Mouse (Mus musculus): ENCODE data around the gene Nelfb.
"Not testable (repeated sequence)": the region's sequence is repeated elsewhere in the genome, so short reads cannot be mapped to it uniquely, and the experiment has no call there.

Gene Nelfb

DNA sequence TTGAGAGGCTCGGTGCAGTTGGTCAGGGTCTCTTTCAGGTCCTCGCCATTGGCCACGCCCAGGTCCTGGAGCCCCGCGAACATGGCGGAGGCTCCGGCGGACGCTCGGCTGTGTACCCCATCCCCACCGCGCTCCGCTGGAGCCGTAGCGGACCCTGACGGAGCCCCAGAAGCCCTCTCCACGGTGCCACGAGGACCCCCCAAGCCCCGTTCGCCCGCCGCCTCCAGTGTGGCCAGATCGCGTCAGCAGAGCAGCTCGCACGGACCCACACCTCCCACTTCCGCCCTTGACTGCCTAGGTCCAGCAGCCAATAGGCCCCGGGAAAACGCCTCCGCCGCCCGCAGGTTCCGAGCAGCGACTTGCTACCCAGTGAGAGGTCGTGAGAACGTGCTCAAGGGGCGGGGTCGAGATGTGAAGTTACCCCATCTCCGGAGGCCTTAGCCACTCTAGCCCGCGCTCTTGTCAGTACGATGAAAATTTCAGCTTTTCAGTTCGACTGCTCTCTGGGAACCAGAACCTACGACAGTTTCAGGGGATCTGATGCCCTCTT, at the start of gene Nelfb:
Gene Nelfb (minus strand): TSS at position 369 of the 550 bp plus-strand sequence.
- peak; percentile 82 to 85 for DNase-seq (ENCODE audit: low spot score in 2 of 2)

DNA sequence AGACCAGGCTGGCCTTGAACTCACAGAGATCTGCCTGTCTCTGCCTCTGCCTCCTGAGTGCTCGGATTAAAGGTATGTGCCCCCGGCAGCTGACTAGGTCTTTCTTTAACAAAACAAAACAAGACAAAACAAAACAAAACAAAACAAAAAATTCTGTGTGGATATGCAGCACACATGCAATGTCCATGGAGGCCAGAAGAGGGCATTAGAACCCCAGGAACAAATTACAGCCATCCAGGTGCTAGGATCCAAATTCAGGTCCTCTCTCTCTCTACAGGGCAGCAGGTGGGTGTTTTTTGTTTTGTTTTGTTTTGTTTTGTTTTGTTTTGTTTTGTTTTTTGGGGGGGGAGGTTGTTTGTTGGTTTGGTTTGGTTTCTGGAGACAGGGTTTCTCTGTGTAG, 47.6 kb upstream of the Nelfb start:
- no peak for DNase-seq (ENCODE audit: low spot score in 2 of 2)

GRCm38 (mm10) chr2:25257250-25257649, 46.0 kb upstream of the Nelfb start:
- DNase-seq (ENCODE audit: low spot score in 2 of 2): not testable (repeated sequence)

- peak; percentile 40 to 68 for DNase-seq (ENCODE audit: low spot score in 2 of 2)
Observed at GRCm38 (mm10) chr2:25256443-25257109, 45.3 kb upstream of the Nelfb start.

DNA sequence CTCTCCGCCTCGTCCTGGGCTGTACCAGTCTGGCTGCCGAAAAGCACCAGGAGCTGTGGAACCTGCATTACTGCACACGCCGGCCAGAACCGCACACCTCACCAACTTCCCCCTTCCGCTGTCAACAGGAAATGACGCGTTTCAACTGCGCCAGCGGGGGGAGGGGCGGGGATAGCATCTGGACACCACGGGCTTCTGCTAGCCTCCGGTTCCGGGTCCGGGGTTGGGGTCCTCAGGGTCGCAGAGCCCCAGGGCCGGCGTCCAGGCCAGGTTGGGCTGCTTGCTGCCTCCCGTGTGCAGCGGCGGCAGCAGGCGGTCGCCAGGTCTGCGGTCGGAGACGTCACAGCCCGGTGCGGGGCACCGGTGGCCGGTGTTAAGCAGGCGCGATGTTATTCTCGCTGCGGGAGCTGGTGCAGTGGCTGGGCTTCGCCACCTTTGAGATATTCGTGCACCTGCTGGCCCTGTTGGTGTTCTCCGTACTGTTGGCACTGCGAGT, 44.0 kb upstream of the Nelfb start, which contains the start of gene Tmem203:
Gene Tmem203 (plus strand): TSS at position 156 of the 496 bp plus-strand sequence.
- peak; percentile 78 to 82 for DNase-seq (ENCODE audit: low spot score in 2 of 2)

GRCm38 (mm10) chr2:25252331-25252730, 41.0 kb upstream of the Nelfb start:
- DNase-seq (ENCODE audit: low spot score in 2 of 2): no peak

- DNase-seq (ENCODE audit: low spot score in 2 of 2): no peak
Observed at GRCm38 (mm10) chr2:25246183-25247072, 35.1 kb upstream of the Nelfb start, which contains the start of gene AL732309.1. TSS of gene AL732309.1 (minus strand) at chr2:25246863.

GRCm38 (mm10) chr2:25244144-25244543, 32.9 kb upstream of the Nelfb start:
- DNase-seq (ENCODE audit: low spot score in 2 of 2): no peak

DNA sequence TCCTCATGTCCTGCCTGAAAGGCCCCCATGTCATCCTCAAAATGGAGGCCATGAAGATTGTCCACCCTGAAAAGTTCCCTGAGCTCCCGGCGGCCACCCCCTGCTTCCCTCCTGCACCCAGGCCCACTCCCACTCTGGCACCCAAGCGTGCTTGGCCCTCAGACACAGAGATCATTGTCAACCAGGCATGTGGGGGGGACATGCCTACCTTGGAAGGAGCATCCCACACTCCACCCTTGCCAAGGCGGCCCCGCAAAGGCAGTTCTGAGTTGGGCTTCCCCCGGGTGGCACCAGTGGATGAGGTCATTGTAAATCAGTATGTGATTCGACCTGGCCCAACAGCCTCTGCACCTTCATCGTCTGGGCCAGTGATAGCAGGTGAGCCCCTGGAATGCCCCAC, 32.1 kb upstream of the Nelfb start:
- DNase-seq (ENCODE audit: low spot score in 2 of 2): no peak

- peak in 1 of 2 experiments; percentile 35 for DNase-seq (ENCODE audit: low spot score in 2 of 2)
Observed at GRCm38 (mm10) chr2:25242101-25242506, 30.8 kb upstream of the Nelfb start, which contains the start of the genes Rnf208 and Cysrt1. TSS of gene Rnf208 (plus strand) at chr2:25242255. TSS of gene Cysrt1 (minus strand) at chr2:25242452.

DNA sequence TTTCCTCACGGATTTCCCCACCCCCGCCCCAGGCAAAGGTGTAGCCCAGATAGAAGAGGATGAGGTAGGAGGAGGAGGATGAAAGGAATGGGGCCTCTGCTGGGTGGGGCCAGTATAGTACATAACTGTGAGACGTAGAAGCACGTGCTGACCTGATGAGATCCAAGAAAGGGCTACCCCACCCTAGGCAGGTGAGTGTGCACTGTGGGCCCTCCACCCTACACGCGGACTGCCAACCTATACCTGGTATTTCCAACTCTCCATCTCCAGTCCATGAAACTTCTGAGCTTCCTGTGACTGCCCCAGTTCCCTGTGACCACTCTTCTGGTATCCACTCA, 30.1 kb upstream of the Nelfb start:
- DNase-seq (ENCODE audit: low spot score in 2 of 2): no peak

GRCm38 (mm10) chr2:25240723-25241437, 29.6 kb upstream of the Nelfb start:
- no peak for DNase-seq (ENCODE audit: low spot score in 2 of 2)

DNA sequence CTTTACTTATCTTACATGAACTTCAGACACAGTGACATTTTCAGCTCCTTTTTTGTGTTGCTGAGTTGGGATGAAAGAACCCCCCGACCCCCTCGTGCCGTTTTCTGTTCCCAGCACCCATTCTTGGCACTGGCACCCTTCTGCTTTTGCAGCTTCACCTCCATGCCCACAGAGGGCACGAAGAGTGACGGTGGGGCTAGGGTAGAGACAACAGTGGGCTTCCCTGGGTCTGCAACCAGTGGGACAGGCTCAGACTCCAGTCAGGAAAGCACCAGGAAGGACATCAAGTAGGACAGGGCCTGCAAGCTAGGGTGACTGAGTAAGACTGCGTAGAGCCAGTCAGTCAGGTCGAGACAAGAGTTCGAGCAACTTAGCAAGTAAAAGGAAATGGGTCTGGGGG, 29.0 kb upstream of the Nelfb start:
- no peak for DNase-seq (ENCODE audit: low spot score in 2 of 2)

DNA sequence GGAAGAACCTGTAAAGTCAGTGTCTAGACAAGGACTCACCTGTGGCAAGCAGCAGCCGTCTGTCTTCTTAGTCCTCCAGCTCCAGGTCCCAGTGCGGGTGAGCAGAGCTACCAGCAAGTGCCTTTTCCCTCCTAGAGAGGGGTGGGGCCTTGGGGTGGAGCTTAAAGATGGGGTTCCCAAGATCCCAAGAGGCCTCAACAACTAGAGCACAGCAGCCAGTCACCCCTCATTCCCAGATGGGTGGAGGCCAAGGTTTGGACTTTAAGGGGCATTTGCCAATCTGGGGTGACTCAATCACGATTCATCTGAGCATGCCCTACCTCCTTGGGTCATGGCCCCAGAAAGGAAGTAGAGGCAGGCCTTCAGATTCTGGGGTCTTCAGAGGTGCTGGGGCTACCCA, 28.5 kb upstream of the Nelfb start:
- no peak for DNase-seq (ENCODE audit: low spot score in 2 of 2)

GRCm38 (mm10) chr2:25238106-25238505, 26.8 kb upstream of the Nelfb start:
- no peak for DNase-seq (ENCODE audit: low spot score in 2 of 2)

DNA sequence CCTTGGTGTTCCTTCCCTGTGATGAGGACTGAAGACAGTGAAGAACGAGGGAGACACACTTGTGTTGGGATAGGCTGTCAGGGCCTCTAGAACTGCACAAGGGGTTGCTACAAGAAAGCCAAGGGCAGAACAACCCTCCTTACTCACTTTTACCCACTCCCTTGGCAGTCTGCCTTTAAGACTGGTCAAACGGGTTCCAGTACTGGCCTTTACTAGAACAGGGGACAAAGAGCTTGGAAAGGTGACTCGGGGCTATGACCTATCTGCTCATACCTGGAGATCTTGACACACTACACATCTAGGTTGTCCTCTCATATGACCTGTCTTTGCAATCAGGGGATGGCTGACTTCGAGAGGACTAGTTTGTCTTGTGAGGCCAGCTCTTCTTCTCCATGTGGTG, 26.2 kb upstream of the Nelfb start:
- no peak for DNase-seq (ENCODE audit: low spot score in 2 of 2)

GRCm38 (mm10) chr2:25236614-25237013, 25.3 kb upstream of the Nelfb start, which contains the start of gene Rnf224:
TSS of gene Rnf224 (minus strand) at chr2:25236787.
- DNase-seq (ENCODE audit: low spot score in 2 of 2): no peak

DNA sequence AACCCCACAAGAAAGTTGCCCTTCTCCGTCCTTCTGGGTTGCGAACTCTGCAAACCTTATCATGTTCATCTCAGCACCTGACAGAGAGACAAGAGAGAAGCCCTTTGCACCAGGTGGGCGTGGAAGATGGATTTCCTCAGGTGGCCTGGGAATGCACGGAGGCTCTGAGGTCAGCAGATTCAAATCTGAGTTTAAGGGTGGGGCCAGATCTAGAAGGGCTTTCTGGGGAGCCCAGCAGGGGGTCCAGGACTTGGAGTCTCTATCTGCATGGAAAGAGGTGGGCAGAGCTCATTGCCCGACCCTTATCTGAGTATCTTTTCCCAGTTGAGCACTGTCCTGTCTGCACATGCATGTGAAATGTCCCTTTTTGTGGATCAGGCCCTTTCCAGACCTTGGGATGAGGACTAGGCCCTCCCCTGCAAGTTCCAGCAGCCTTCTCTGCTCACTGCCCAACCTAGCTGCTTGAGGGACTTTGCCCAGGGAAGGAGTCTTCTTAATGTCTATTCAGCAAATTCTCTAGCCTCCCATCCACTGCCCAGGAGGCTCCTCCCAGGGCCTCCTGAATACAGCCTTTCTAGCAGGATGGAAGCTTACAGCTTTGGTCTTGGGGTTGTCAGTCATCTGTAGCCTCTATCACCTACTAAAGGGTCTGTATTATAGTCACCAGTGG, 23.4 kb upstream of the Nelfb start:
- no peak for DNase-seq (ENCODE audit: low spot score in 2 of 2)

DNA sequence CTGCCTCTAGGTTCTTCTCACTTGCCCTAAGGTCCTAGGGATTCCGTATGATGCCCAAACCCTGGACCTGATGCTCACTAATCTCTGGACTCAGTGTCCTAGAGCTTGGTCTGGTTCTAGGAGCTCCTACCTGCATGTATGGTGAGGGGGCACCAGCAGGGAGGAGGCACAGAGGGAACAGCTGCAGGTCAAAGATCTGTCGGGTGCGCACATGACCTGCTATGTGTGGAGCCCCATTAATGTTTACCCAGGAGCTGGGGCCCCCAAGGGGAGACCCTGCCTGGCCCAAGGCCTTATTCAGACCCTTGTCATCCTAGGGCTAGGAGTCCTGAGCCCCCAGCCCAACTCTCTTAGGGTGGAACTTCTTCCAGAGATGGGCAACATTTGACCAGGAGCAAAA, 22.8 kb upstream of the Nelfb start, which contains the start of gene Slc34a3:
Gene Slc34a3 (minus strand): TSS at position 315 of the 400 bp plus-strand sequence.
- no peak for DNase-seq (ENCODE audit: low spot score in 2 of 2)

GRCm38 (mm10) chr2:25233421-25233820, 22.1 kb upstream of the Nelfb start:
- DNase-seq (ENCODE audit: low spot score in 2 of 2): no peak

- DNase-seq (ENCODE audit: low spot score in 2 of 2): no peak
Observed at GRCm38 (mm10) chr2:25231038-25231437, 19.7 kb upstream of the Nelfb start.
